Mouse (Mus musculus): ENCODE data around the gene Prkch.

Gene Prkch

DNA sequence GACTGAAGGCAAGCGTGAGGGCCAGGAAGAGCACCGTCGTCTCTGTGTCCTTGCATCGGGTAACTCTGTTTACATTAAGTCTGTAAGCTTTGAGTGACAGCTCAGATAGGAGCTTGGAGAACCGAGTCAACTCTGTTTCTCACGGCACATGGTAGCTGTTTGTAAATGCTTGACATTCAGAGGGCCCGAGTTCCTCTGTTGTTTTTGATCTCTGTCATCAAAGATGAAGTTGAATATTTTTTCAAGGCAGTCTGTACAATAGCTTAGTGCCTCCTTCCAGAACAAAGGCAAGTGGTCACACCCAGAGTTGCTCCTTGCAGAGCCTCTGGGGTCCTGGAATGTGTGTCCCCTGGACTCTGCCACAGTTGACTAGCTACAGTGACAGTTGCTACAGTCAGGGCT, 94.8 kb downstream of the Prkch start:
- DNase-seq (ENCODE audit: low read depth, low spot score), result no peak

DNA sequence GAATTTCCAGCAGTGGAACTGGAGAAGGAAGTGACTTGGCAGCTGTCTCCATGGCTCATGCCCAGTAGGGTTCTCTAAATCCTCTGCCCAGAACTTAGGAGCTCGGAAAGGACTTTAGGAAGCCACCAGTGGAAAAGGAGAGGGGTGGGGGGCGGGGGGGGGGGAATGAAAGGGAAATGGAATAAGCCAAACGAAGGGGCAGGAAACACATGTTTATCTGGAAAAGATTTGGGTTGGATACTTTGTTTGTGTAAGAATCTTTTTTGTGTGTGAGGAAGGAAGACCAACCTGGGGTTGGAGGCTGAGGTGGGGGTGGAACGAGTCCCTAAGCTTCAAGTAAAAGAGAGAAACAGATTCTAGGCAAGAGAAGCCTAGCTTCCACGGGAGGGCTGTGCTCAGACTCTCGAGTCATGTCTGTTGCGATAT, 98.3 kb downstream of the Prkch start:
- no peak for DNase-seq (ENCODE audit: low read depth, low spot score)

DNA sequence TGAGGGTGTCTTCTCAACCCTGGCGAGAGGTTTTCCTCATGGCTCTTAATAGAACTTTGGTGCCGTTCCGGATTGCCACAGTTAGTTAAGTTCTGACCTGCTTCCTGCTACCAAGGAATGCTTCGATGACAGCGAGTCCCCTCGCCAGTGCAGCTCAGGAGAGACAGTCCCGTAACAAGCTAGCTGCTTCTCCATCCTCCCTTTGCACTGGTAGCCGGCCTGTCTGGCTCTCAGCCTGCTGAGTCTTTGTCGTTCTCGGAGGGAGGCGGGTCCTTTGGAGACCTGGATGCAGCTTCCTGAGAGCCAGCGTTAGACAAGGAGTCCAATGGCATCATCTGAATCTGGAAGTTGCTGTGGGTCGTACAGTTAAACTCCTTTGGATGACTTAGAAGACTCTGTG, 101.3 kb downstream of the Prkch start:
- no peak for DNase-seq (ENCODE audit: low read depth, low spot score)

GRCm38 (mm10) chr12:73686456-73686855, 101.9 kb downstream of the Prkch start:
- no peak for DNase-seq (ENCODE audit: low read depth, low spot score)

DNA sequence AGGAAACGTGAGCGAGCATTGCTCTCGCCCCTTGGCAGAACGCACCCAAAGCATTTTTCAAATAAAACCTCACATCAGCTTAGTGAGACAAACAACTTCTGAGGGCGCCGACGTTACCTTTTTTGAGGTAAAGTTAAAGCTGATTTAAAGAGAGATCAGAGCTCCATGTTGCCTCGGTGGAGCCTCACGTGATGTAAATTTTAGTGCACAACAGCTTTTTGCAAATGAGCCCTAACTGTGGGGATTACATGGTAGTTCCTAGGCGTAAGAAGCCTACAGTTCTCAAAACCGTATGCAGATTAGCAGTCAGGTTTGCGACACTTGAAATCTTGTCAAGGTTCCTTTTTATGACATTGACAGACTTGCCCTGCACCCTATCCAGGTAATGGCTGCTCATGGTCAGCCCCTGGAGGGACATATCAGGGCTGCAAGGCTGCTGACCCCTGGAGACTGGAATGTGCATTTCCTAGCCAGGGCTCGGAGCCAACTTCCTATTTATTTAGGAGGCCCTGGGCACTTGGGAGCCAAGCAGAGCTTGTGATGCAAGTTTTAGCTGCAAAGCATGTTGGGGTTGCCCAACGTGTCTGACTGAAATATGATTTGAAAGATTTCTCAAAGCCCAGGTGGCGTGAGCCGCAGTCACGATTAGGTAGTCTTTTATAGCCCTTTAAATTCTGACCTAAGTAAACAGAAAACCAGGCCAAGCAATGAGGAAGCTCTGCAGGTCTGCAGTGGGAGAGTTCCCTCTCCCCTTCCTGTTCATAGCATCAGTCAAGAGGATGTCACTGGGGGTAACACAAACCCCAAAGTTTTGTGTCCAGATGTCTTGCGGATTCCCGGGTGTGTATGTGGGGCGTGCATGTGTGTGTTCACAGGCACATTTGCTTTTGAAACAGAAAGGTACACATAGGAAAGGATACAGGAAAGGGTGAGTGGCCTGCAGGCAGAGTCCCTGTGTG, 102.8 kb downstream of the Prkch start:
- DNase-seq (ENCODE audit: low read depth, low spot score), result no peak

- DNase-seq (ENCODE audit: low read depth, low spot score), result no peak
Measured at GRCm38 (mm10) chr12:73692321-73692720, 107.7 kb downstream of the Prkch start.

GRCm38 (mm10) chr12:73693347-73693746, 108.8 kb downstream of the Prkch start:
- peak; percentile 5 for DNase-seq (ENCODE audit: low read depth, low spot score)

DNA sequence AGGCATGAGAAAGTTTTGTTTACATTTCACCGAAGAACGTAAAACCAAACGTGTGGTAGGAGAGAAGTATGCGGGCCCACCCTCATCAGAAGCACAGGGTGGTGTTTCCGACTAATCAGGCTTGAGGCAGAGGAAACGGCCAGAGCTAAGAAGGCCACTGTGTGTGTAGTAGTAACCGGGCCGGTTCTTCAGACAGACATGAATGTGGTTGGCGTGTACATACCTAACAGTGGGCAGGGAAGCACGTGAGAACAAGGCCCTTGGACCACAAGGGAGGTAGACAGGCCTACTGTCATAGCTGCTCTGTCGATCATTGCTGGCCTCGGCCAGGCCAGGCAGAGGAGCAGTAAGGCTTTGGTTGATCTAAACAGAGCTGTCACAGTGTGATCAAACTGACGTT, 110.1 kb downstream of the Prkch start:
- DNase-seq (ENCODE audit: low read depth, low spot score), result no peak

GRCm38 (mm10) chr12:73695110-73695509, 110.5 kb downstream of the Prkch start:
- no peak for DNase-seq (ENCODE audit: low read depth, low spot score)

DNA sequence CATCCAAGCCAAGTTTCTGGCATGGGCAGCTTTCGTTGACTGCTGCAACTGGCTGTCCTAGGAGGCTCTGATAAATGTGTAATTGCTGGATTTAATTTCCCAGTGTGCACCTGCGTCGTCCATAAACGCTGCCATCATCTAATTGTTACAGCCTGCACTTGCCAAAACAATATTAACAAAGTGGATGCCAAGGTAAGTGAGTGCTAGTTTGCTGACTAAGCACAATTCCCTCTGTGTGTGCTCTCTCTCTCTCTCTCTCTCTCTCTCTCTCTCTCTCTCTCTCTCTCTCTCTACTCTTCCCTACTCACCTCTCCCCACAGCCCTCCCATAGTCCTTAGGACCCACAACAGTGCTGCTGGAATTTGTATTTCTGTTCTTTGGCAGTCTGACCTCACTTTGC, 111.5 kb downstream of the Prkch start:
- no peak for DNase-seq (ENCODE audit: low read depth, low spot score)

GRCm38 (mm10) chr12:73696946-73697345, 112.3 kb downstream of the Prkch start:
- DNase-seq (ENCODE audit: low read depth, low spot score), result no peak

DNA sequence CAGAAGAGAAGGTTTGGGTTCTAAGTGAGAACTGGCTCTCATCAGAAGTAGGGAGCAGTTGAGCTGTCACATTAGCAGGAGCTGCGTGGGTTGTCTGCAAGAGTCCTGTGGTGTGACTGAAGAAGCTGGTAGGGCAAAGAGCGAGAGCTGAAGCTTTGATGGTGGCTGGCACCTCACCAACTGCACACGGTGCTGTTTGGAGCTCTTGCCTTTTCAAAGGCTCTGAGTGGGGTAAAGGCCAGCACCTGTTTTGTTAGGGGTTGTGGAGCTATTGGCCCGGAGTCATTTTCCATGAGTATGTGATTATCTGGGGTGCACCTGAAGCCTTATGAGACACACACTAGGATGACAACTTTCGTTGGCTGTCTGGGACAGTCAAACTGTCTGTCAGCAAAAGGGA, 113.8 kb downstream of the Prkch start:
- no peak for DNase-seq (ENCODE audit: low read depth, low spot score)

DNA sequence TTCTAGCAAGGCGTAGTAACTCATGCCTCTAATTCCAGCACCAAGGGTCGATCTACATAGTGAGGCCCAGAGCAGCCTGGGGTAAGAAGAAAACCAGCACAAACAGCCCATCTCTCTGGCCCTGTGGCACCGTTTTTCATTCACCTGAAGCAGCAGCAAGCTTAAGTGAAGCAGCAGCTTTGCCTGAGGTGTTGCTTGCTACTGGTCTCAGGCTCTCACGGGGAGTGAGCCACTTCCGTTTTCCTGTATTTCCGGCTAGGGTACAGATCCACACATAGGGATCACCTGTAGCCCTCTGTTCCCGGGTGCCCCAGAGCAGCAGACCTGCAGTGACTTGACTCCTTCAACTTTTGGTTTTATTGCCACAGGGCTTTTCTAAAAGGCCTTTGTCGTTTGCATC, 114.2 kb downstream of the Prkch start:
- no peak for DNase-seq (ENCODE audit: low read depth, low spot score)

DNA sequence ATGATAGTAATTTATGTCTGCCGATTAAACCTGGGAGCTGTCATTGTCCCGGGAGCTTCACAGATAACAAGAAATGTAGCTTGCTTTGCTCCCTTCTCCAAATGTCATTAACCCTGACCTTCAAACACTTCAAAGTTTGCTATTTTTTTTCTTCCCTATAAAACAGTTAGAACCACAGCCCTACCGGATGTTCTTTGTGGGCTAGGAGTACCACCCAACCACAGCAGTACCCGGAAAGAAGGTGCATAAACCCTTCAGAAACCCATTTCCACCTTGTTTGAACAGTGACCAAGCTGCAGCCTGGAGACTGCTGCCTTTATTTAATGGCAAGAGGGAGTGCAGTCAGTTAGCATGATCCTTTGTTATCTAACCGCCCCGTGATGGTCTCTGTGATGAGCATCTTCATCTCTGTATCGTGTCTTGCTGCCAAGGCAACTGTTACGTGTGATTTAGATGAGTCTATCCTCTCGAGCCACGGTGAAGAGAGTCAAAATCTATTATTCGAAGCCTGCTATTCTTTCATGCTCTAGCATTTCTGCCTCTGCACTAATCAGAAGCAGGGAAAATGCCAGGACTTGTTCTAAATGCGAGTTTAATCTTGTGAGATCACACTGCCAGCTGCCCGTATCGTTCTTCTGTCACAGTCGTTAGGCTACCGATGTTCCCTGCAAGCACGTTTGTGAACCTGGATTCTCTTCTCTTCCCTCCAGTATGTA, 115.0 kb downstream of the Prkch start:
- no peak for DNase-seq (ENCODE audit: low read depth, low spot score)

DNA sequence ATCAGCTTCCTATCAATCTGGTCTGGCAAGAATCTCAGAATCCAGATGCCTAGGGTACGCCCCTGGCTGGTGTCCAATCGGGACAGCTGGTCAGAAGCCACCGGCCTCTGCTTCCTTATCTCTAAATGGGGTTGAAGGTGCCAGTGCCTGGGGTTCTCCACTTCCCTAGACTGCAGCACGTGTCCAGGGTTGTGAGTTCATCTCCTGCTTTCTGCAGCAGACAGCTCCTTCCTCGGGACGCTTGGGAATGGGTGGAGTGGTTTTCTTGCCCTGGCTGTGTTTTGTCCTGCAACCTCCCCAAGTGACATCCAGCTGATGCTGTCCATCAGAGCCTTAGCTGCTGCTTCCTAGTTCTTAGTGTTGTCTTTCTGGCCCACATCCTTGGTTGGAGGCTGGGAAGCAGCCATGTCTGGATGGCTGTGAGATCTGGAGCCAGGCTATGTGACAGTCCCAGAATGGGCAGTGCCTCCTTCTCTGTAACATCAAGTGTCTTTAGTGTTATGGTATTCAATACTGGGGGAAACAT, 116.0 kb downstream of the Prkch start:
- no peak for DNase-seq (ENCODE audit: low read depth, low spot score)

DNA sequence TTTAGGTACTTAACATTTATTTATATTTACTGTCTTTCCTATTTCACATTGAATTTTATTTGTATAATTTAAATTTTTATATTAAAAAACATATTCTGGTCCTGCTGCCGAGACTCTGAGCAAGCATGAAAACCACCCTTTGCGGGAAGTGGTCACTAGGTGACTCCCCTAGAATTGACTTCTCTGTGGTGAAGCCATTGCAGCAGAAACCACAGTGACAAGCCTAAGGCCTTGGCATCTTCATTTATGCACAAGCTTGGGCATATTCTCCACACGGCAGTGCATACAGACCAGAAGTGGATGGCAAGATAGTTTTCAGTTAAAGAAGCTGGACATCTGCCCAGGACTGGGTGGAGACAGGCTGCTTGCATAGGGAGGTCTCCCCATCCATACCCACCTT, 117.4 kb downstream of the Prkch start:
- DNase-seq (ENCODE audit: low read depth, low spot score), result no peak

- DNase-seq (ENCODE audit: low read depth, low spot score), result no peak
Measured at GRCm38 (mm10) chr12:73704382-73704781, 119.8 kb downstream of the Prkch start.

GRCm38 (mm10) chr12:73705097-73705690, 120.6 kb downstream of the Prkch start:
- DNase-seq (ENCODE audit: low read depth, low spot score), result no peak

DNA sequence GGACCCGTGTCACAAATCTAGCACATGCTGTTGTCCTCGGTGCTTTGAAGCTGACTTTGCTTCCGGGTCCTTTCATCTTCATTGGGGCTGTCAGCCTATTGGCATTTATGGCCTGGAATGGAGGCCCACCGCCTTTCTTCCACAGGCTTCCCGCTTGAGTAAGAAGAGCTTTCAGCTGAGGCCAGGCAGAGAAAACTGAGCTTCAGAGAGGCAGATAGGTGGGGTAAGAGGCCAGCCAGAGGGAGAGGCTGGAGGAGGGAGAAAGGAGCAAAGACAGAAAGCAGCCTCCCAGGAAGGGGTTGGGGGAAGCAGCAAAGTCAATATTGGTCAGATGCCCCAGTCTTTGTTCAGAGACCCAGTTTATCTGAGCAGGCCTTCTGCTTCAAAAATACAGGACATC, 123.9 kb downstream of the Prkch start:
- no peak for DNase-seq (ENCODE audit: low read depth, low spot score)

DNA sequence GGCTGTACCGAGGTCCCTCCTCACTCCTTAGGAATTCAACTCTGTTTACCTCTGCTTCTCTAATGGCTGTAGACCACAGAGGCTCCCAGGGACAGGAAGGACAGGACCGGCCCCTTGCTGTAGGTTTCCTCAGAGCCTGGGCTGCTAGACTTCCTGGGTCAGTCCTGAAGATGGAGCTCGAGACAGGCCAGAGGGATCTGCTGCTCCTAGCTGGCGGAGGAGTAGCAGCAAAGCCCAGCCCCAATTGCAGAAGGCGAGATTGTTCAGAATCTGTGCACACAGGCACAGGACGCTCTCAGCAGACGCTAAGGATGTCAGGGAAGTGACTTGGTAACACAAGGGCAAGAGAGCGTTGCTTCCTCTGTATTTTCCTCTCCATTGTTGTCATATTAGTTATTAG, 124.3 kb downstream of the Prkch start:
- no peak for DNase-seq (ENCODE audit: low read depth, low spot score)

GRCm38 (mm10) chr12:73710846-73711245, 126.2 kb downstream of the Prkch start:
- no peak for DNase-seq (ENCODE audit: low read depth, low spot score)

DNA sequence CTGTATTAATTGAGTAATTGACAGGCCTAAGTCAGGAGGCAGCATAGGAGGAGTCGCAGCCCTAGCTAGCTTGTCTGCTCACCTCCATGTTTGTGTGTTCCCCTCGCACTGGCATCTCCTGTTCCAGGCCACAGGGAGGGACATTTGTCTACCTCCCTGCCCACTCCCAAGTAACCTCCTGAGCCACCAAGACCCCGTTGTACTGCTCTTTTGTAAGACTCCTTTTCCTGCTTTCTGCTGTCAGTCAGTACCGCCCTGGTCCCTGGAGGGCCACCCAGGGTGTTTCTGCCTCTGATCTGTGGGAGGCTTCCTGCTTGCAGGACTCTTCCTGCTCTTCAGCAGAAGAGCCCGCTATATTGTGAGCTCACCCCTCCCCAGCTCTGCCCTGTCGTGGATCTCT, 127.5 kb downstream of the Prkch start:
- no peak for DNase-seq (ENCODE audit: low read depth, low spot score)

Data from c-Kit-negative CD71-positive TER-119-positive erythroid progenitor cells, embryonic 14.5 days (primary cell).